Mouse (Mus musculus): ENCODE data around the gene Rsph6a. TPM values are rescaled to one million over a fixed set of nuclear protein-coding genes. Genes with fewer than 3 reads are reported as not detected.

The Rsph6a gene
- total RNA-seq (2021): not detected
- long read RNA-seq: 0 reads

- no peak for DNase-seq (ENCODE audit: low spot score in 2 of 2)
Observed at GRCm38 (mm10) chr7:19054047-19054776, at the start of gene Rsph6a. Gene Rsph6a (plus strand): TSS chr7:19054690.

- DNase-seq (ENCODE audit: low spot score in 2 of 2): no peak
Observed at GRCm38 (mm10) chr7:19005417-19006121, 48.9 kb upstream of the Rsph6a start.

GRCm38 (mm10) chr7:19006476-19006875 is 48.0 kb upstream of the Rsph6a start:
- DNase-seq (ENCODE audit: low spot score in 2 of 2): peak; percentile 81 to 95

DNA sequence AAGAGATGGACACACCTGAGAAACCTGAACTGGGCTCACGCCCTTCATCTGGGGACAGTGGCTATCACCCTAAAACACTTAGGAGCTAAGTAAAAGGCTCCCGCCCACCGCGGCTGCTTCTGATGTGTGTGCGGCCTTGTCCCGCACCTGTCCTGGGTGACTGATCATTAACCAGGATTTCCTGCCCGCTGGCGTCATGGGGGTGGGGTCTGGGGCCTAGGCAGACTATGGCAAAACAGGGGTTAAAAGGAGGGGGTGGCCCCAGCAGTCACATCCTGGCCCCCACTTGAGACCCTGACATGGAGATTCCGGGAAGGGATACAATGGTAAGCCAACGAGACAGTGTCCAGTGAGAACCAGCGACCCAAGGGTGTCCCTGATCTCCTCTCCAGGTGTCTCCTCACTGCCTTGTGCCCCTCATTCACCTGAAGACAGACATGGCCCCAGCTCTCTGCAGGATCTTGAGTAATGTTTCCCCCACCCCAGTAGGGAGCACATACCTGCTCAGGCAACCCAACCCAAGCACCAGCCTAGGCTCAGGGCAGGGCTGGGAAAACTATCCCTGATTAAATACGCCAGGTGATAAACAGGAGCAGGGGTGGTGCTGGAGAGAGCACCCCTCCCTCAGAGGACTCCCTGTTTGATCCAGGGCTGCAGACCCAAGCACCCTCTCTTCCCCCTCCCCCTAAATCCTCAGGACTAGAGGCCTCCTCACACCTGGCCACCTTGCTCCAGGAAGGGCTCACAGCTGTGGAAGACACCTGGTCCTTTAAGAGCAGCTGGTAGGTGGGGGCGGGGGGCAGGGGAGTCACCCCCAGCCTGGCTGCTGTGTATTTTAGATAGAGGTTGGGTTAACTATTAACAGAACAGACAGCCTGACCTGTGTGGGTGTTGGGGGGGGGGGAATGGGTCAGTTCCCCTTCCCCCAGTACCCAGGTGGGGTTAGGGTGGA is 47.2 kb upstream of the Rsph6a start:
- DNase-seq (ENCODE audit: low spot score in 2 of 2): no peak

GRCm38 (mm10) chr7:19010581-19010980 is 43.9 kb upstream of the Rsph6a start:
- no peak for DNase-seq (ENCODE audit: low spot score in 2 of 2)

DNA sequence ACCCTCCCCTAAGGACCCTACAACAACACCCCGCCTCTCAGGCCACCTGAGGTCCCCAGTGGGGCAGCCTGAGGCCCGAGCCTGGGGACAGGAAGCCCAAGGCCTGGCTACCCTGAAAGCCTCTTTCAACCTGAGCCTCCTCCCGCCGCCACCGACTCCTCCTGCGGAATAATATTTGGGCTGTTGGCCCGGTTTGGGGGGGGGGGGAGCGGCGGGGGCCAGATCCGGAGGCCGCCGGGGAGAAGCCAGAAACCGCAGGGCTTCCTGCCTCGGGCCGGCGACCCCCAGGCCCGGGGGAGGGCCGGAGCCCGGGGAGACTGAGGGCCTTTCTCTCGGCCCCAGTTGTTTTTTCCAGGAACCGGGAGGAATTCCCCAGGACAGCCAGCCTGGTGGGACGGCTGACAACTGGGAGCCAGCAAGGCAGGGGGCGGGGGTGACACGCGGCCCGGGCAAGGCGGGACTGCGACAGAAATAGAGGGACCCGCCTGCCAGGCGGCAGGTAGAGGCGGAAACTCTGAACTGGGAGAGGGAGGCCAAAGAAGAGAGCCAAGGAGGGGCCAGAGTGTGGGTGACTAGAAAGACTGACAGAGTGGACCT is 42.4 kb upstream of the Rsph6a start:
- DNase-seq (ENCODE audit: low spot score in 2 of 2): no peak

GRCm38 (mm10) chr7:19012882-19013281 is 41.6 kb upstream of the Rsph6a start:
- DNase-seq (ENCODE audit: low spot score in 2 of 2): no peak

DNA sequence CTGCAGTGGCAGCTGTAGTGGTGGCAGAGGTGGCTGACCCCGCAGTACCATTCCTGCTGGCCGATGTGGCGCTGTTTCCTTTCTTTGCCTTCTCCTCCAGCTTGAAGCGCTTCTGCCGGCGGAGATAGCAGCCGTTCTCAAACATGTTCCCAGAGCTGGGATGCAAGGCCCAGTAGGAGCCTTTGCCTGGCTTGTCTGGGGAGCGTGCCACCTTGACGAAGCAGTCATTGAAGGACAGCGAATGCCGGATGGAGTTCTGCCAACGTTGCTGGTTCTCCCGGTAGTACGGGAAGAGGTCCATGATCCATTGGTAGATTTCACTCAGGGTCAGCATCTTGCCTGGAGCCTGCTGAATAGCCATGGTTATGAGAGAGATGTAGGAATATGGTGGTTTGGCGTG is 40.0 kb upstream of the Rsph6a start:
- DNase-seq (ENCODE audit: low spot score in 2 of 2): no peak

- DNase-seq (ENCODE audit: low spot score in 2 of 2): no peak
Observed at GRCm38 (mm10) chr7:19016042-19016441, 38.4 kb upstream of the Rsph6a start.

DNA sequence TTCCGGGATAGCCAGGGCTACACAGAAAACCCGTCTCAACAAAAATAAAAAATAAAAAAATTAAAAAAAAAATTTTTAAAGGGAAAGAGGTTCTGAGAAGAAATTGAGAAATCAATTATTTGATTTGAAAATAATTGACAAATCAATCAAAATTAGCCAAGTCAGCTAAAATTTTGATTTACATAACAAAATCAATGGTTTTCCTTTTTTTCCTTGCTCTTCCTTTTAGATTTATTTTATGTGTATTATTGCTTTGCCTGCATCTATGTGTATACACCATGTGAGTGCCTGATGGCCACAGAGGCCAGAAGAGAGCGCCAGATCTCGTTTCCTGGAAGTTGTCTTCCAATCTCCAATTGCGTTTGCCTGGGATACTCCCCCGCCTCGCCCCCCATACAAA is 36.6 kb upstream of the Rsph6a start:
- DNase-seq (ENCODE audit: low spot score in 2 of 2): no peak

- DNase-seq (ENCODE audit: low spot score in 2 of 2): no peak
Observed at GRCm38 (mm10) chr7:19021048-19021447, 33.4 kb upstream of the Rsph6a start.

- DNase-seq (ENCODE audit: low spot score in 2 of 2): no peak
Observed at GRCm38 (mm10) chr7:19022189-19022958, 32.1 kb upstream of the Rsph6a start.

GRCm38 (mm10) chr7:19023357-19023814 is 31.1 kb upstream of the Rsph6a start, which contains the start of gene Foxa3:
Gene Foxa3 (minus strand): TSS chr7:19023538.
- DNase-seq (ENCODE audit: low spot score in 2 of 2): no peak

GRCm38 (mm10) chr7:19024096-19024506 is 30.4 kb upstream of the Rsph6a start, which contains the start of gene Sympk:
Gene Sympk (plus strand): TSS chr7:19024377.
- peak; percentile 94 to 96 for DNase-seq (ENCODE audit: low spot score in 2 of 2)

DNA sequence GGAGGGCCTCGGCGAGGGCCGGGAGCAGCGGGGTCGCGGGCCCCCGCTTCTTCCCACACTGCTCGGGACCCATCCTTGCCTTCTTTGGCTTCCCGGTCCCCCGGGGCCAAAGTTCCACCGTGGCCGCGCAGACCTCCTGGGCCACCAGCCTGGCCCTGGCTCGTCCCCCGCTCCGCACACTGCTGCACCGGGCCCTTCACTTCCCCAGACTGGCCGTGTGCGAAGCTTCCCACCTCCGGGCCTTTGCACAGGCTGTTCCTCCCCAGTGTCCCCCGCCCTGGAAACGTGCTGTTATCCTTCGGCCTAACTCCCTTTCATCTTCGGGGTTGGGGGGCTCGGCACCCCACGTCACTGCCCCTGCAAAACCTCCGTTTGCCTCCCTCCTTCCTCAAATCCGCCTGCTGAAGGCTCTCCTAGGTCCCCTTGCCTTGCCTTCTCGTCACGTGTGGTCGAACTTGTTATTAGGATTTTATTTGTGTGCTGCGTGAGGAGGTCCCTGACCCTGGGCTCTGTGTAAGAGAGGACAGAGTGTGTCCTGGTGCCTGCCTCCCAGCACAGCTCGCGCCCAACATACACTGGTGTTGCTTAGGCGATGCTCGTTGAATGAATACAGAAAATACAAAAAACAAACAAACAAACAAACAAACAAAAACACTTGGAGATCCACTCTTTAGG is 29.8 kb upstream of the Rsph6a start:
- no peak for DNase-seq (ENCODE audit: low spot score in 2 of 2)

- no peak for DNase-seq (ENCODE audit: low spot score in 2 of 2)
Observed at GRCm38 (mm10) chr7:19028067-19028466, 26.4 kb upstream of the Rsph6a start.

DNA sequence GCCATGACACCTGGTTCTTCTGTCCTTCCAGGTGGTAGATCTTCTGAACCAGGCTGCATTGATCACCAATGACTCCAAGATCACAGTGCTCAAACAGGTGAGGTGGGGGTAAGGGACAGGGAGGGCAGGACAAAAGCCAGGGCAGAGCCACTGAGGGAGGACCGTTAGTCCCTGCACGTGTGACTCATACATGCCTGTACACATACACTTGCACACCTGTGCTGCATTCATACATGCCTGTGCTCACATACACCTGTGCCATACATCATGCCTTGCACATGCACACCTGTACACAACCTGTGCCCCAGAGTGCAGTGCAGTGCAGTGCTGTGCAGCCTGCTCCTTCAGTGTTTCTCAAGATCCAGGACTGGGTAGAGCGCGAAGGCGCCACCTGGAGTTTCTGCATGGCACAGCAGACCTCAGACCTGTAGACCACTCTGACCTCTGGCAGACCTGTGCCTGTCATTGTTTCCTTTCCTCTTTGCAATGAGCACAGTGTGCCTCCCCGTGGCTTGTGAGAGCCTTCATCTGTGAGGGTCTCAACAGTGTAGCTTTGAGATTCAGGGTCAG is 25.3 kb upstream of the Rsph6a start:
- no peak for DNase-seq (ENCODE audit: low spot score in 2 of 2)

DNA sequence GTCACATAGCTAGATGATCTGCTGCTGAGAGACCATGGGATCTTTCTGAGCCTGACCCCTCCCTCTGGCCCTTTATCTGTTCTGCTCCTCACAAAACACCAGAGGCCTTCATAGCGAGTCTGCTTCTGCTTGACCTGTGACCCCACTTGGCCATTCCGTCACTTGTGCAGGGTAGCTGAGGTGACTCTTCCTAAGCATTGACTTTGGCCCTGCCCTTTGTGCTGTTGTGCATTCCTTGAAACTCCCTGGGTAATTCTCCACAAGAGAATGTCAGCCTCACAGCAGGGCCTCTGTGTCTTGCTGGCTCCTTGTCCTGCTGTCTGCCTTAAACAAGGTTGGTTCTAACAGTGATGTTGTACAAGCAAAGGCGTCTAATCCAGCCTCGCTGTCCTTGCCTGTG is 22.8 kb upstream of the Rsph6a start:
- DNase-seq (ENCODE audit: low spot score in 2 of 2): no peak

DNA sequence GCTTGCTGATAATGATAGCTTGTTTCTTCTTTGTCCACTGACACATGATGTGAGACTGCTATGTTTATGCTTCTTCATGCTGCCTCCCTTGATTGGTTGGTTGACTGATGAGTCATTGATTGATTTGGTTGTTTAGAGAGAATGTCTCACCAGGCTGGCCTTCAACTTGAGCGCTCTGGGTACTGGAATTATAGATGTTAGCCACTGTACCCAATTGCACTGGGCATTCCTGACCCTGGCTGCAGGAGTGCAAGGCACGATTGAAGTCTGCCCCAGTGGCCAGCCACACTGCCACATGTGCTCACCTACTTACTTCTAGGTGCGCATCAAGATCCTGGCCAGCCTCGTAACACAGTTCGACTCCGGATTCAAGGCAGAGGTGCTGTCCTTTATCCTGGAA is 9.9 kb upstream of the Rsph6a start:
- DNase-seq (ENCODE audit: low spot score in 2 of 2): no peak

Measured in layer of hippocampus, adult 18-20 months (tissue).